Mouse (Mus musculus) liver, embryonic 14.5 days (tissue): ENCODE results near the gene Ctnnb1. TPM values are rescaled to one million over a fixed set of nuclear protein-coding genes. Genes with fewer than 3 reads are reported as not detected.

Source experiments
- ATAC-seq: fragments of 200-750 bp; cut with Nextera tagmentation; 2 replicates; pipeline ENCODE4 v1.8.0; 2017; ENCODE audit warnings: moderate number of reproducible peaks, mild to moderate bottlenecking, moderate library complexity; ENCODE audit not compliant: insufficient read depth
- DNase-seq, 3 experiments: peaks; one replicate each; pipeline ENCODE4 v3.0.0-alpha.2; 2012 to 2013; ENCODE audit warnings: low read depth in 3 of 3, low spot score in 3 of 3
- H3K27ac ChIP-seq: fragments of 300-500 bp; sonication (generic); 2 replicates; pipeline ENCODE4 v1.5.1; 2014; ENCODE audit warnings: moderate library complexity, mild to moderate bottlenecking, control low read depth, inconsistent platforms
- H3K27me3 ChIP-seq: fragments of 300-500 bp; sonication (generic); 2 replicates; pipeline ENCODE4 v1.6.1; 2014; ENCODE audit warnings: mild to moderate bottlenecking, low read length, moderate library complexity; ENCODE audit not compliant: control insufficient read depth, insufficient read depth
- H3K36me3 ChIP-seq: fragments of 300-500 bp; sonication (generic); replicated peaks from 2 replicates; pipeline ENCODE4 v1.6.1; 2014; ENCODE audit warnings: low read depth; ENCODE audit not compliant: control insufficient read depth, insufficient read depth
- H3K4me1 ChIP-seq, 2 experiments: fragments of 200-500 bp in 1 of 2; fragments of 300-500 bp in 1 of 2; sonication (generic) in 1 of 2; replicated peaks; 2 replicates each; pipeline ENCODE4 v1.6.1; 2012 to 2014; ENCODE audit warnings: antibody characterized with exemption in 1 of 2, inconsistent platforms in 1 of 2, low read length in 1 of 2; ENCODE audit not compliant: control insufficient read depth in 2 of 2, insufficient read depth in 2 of 2
- H3K4me2 ChIP-seq: fragments of 300-500 bp; sonication (generic); 2 replicates; pipeline ENCODE4 v1.6.1; 2014; ENCODE audit warnings: low read depth, mild to moderate bottlenecking, control low read depth, moderate library complexity
- H3K4me3 ChIP-seq, 2 experiments: fragments of 200-500 bp in 1 of 2; fragments of 300-500 bp in 1 of 2; sonication (generic) in 1 of 2; 2 replicates each; pipeline ENCODE4 v1.5.1; 2012 to 2014; ENCODE audit warnings: low read depth in 2 of 2, low read length in 2 of 2, mild to moderate bottlenecking in 2 of 2, control low read depth in 1 of 2, inconsistent platforms in 1 of 2, moderate library complexity in 1 of 2; ENCODE audit not compliant: insufficient read depth in 1 of 2
- H3K9ac ChIP-seq: fragments of 300-500 bp; sonication (generic); replicated peaks from 2 replicates; pipeline ENCODE4 v1.6.1; 2014; ENCODE audit warnings: mild to moderate bottlenecking, control low read depth, moderate library complexity
- H3K9me3 ChIP-seq: fragments of 300-500 bp; sonication (generic); 2 replicates; pipeline ENCODE4 v1.6.1; 2016; ENCODE audit warnings: low read length, mixed read lengths; ENCODE audit not compliant: control insufficient read depth
- CTCF ChIP-seq: IDR thresholded peaks from 2 replicates; pipeline ENCODE4 v1.5.1; 2016; ENCODE audit warnings: antibody characterized with exemption, low read depth, control low read depth
- EP300 ChIP-seq: IDR thresholded peaks from 2 replicates; pipeline ENCODE4 v1.6.1; 2016; ENCODE audit warnings: antibody characterized with exemption, low read depth
- WGBS: fragments of 180-500 bp; shearing (Covaris S2); extraction: QIAGEN DNeasy Blood & Tissue Kit; methylation state at CpG from one replicate; pipeline ENCODE4 v1.1.7; 2014; ENCODE audit not compliant: insufficient replicate concordance; 5-methylcytosine and 5-hydroxymethylcytosine counted together
- polyA plus RNA-seq, 2 experiments: library from polyadenylated mRNA; depleted of rRNA in 1 of 2; stranded (reverse) in 1 of 2; unstranded in 1 of 2; fragments of >200 nt; fragmentation: Nextera tagmentation in 1 of 2; extraction: Ambion mirVana in 1 of 2; gene quantifications; 2 replicates each; pipeline versions ENCODE4 v1.2.1 to v1.2.3; 2012 to 2014

Ctnnb1 gene
- polyA plus RNA-seq, 2 experiments, result 69.5 to 105 TPM

GRCm38 (mm10) chr9:120965007-120965406 is 36.0 kb downstream of the Ctnnb1 start:
- H3K9ac ChIP-seq, result no peak overlapping the region
- H3K4me2 ChIP-seq, result no peak overlapping the region
- H3K27me3 ChIP-seq, result no peaks in the 10 kb centered on the region
- no peaks in the 10 kb centered on the region for H3K9me3 ChIP-seq
- TF ChIP-seq EP300 (no peak), CTCF (no peak)
- H3K36me3 ChIP-seq, result peaks cover 31% of the 10 kb centered on the region
- H3K4me1 ChIP-seq, result peaks cover 8 to 14% of the 10 kb centered on the region in 2 experiments; a peak in 3 of 4 replicates
- DNase-seq (no peak), ATAC-seq (no peak)
- H3K4me3 ChIP-seq, result no peak overlapping the region
- WGBS, result 90% methylated on average over 10 of the region's 10 CpGs
- H3K27ac ChIP-seq, result no peak overlapping the region

DNA sequence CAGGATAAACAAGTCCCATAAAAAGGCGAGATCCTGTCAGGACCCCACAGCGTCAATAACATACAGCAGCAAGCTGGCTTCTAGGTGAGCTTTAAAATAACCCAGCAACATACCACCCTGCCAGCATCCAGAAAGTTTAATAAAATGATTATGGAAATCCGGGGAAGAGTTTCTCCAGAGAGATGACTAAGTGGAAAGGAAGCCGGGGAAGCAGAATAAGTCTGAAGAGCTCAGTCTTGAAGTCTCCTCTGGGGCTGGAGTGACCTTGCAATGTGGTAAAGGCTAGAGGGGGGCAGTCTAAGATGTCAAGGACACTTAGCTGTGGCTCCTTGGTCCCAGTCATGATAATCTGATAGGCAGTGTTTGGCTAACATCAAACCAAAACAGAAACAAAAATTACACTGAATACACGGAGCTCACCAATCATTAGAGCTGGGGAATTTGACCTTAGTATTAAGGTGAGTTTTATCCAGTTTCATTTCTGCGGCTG is 44.1 kb downstream of the Ctnnb1 start:
- Histone ChIP-seq H3K9ac (no peak overlapping the region), H3K4me3 (no peak overlapping the region), H3K36me3 (no peaks in the 10 kb centered on the region), H3K4me1 (no peaks in the 10 kb centered on the region), H3K4me2 (no peak overlapping the region), H3K27me3 (no peaks in the 10 kb centered on the region), H3K9me3 (no peaks in the 10 kb centered on the region), H3K27ac (no peak overlapping the region)
- TF ChIP-seq CTCF (no peak), EP300 (no peak)
- WGBS, result 64% methylated on average over 6 of the region's 6 CpGs
- DNase-seq (no peak), ATAC-seq (no peak)

GRCm38 (mm10) chr9:120974209-120974608 is 45.2 kb downstream of the Ctnnb1 start:
- WGBS, result 55% methylated on average over 2 of the region's 2 CpGs
- no peak overlapping the region for H3K9ac ChIP-seq
- no peaks in the 10 kb centered on the region for H3K36me3 ChIP-seq
- no peak for DNase-seq
- H3K4me1 ChIP-seq, result no peaks in the 10 kb centered on the region
- TF ChIP-seq EP300 (no peak), CTCF (no peak)
- H3K9me3 ChIP-seq, result no peaks in the 10 kb centered on the region
- H3K4me2 ChIP-seq, result no peak overlapping the region
- no peaks in the 10 kb centered on the region for H3K27me3 ChIP-seq
- H3K27ac ChIP-seq, result no peak overlapping the region
- H3K4me3 ChIP-seq, result no peak overlapping the region
- no peak for ATAC-seq

DNA sequence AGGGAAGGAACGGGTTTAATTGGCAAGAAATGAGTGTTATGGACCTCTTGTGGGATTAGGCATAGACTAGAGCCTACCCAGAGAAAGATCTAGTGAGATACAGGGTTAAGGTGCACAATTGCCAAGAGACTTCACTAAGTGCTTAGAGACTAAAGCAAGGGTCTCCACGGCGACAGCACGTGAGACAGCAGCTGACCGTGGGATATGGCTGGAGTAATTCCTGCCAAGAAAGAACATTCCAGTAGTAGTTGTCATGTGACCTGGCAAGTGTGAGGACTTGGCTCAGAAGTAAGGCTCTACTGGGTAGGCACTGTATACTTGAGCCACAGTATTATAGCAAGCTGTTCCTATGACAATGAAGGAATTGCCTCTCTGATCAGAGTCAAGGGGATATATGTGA is 47.1 kb downstream of the Ctnnb1 start:
- Histone ChIP-seq H3K4me2 (no peak overlapping the region), H3K4me3 (no peak overlapping the region), H3K4me1 (no peaks in the 10 kb centered on the region), H3K27ac (no peak overlapping the region), H3K9me3 (no peaks in the 10 kb centered on the region), H3K36me3 (no peaks in the 10 kb centered on the region), H3K9ac (no peak overlapping the region), H3K27me3 (no peaks in the 10 kb centered on the region)
- 87% methylated on average over 5 of the region's 5 CpGs for WGBS
- ATAC-seq (no peak), DNase-seq (no peak)
- TF ChIP-seq CTCF (no peak), EP300 (no peak)

GRCm38 (mm10) chr9:120976856-120977255 is 47.8 kb downstream of the Ctnnb1 start:
- H3K4me3 ChIP-seq, result no peak overlapping the region
- H3K9ac ChIP-seq, result no peak overlapping the region
- no peak for DNase-seq
- no peaks in the 10 kb centered on the region for H3K27me3 ChIP-seq
- ATAC-seq, result no peak
- TF ChIP-seq EP300 (no peak), CTCF (no peak)
- H3K4me2 ChIP-seq, result no peak overlapping the region
- H3K36me3 ChIP-seq, result no peaks in the 10 kb centered on the region
- 76% methylated on average over 4 of the region's 4 CpGs for WGBS
- no peaks in the 10 kb centered on the region for H3K4me1 ChIP-seq
- H3K9me3 ChIP-seq, result no peaks in the 10 kb centered on the region
- no peak overlapping the region for H3K27ac ChIP-seq
